38 mouse cellular contexts compared by ENCODE assay signal in genomic region chr6:115897926-115898520, GRCm38 (mm10). TPM values are rescaled to one million over a fixed set of nuclear protein-coding genes. Genes with fewer than 3 reads are reported as not detected.
A peak's percentile ranks its signal among the peaks of the same experiment; 100 is the strongest.
DNase-seq lines count a peak whose midpoint lies in the region; ATAC-seq and TF ChIP-seq lines count a peak whose summit lies in the region.
"Had no signal": no experiment of that assay in that cellular context is flagged by ENCODE, and none has a peak within 500 bp of the region (broad histone marks: within the 10 kb centered on the region; RNA-seq: fewer than 3 reads in every experiment).

No protein-coding gene starts in this region.

- H3K36me3 ChIP-seq in lung, postnatal 0 days (ENCODE audit: insufficient read depth, low read length), result no peaks in the 10 kb centered on the region
- H3K36me3 ChIP-seq in limb, embryonic 10.5 days, result peaks cover 44% of the 10 kb centered on the region
- peaks cover 14% of the 10 kb centered on the region; the same call in 1 of the 2 replicates for H3K36me3 ChIP-seq in forebrain, embryonic 12.5 days (replicated peaks)
- H3K36me3 ChIP-seq in forebrain, embryonic 10.5 days (replicated peaks), result peaks cover 39% of the 10 kb centered on the region
- H3K36me3 ChIP-seq: liver, embryonic 12.5 days had no signal

- H3K27ac ChIP-seq in gastrocnemius, adult 2 months, result peak overlapping the region; percentile 64
- 0 out of 2 replicates have a peak overlapping the region, but pooled peaks have one; percentile 64 for H3K27ac ChIP-seq in lung, postnatal 0 days (ENCODE audit: low read length)
- peak overlapping the region; percentile 18; the same call in 1 of the 2 replicates for H3K27ac ChIP-seq in brown adipose tissue, adult 24 weeks (replicated peaks; ENCODE audit: low read depth, low read length)
- peak overlapping the region; percentile 46 for H3K27ac ChIP-seq in limb, embryonic 10.5 days
- H3K27ac ChIP-seq in forebrain, embryonic 12.5 days, result no peak overlapping the region
- no peak overlapping the region for H3K27ac ChIP-seq in forebrain, embryonic 10.5 days
- H3K27ac ChIP-seq: limb, embryonic 12.5 days; liver, embryonic 12.5 days; neural tube, embryonic 13.5 days had no signal

- H3K27me3 ChIP-seq in lung, postnatal 0 days (replicated peaks; ENCODE audit: insufficient read depth, low read length), result no peaks in the 10 kb centered on the region
- H3K27me3 ChIP-seq in limb, embryonic 10.5 days (ENCODE audit: low read depth, poor library complexity, severe bottlenecking), result no peaks in the 10 kb centered on the region
- H3K27me3 ChIP-seq in forebrain, embryonic 12.5 days, result no peaks in the 10 kb centered on the region
- H3K27me3 ChIP-seq in forebrain, embryonic 10.5 days (ENCODE audit: poor library complexity, severe bottlenecking), result no peaks in the 10 kb centered on the region
- H3K27me3 ChIP-seq: limb, embryonic 12.5 days; liver, embryonic 12.5 days; neural tube, embryonic 13.5 days; Patski had no signal

- TF ChIP-seq EP300 in lung, postnatal 0 days (IDR thresholded peaks at IDR 0.05), result no peak

- H3K4me3 ChIP-seq in gastrocnemius, adult 2 months, result no peak overlapping the region
- H3K4me3 ChIP-seq in lung, postnatal 0 days (ENCODE audit: low read depth, low read length), result no peak overlapping the region
- H3K4me3 ChIP-seq in lung, adult 2 months (replicated peaks; ENCODE audit: extremely low read depth, low read depth, low read length), result no peak overlapping the region
- H3K4me3 ChIP-seq in brown adipose tissue, adult 24 weeks (ENCODE audit: insufficient read depth, low read depth, low read length), result no peak overlapping the region
- H3K4me3 ChIP-seq in limb, embryonic 10.5 days, result no peak overlapping the region
- H3K4me3 ChIP-seq in forebrain, embryonic 12.5 days (replicated peaks), result no peak overlapping the region
- H3K4me3 ChIP-seq in forebrain, embryonic 10.5 days, result no peak overlapping the region
- H3K4me3 ChIP-seq: erythroblast, embryonic 14.5 days; limb, embryonic 12.5 days; liver, embryonic 12.5 days; myocyte; neural tube, embryonic 13.5 days had no signal

- WGBS in lung, postnatal 0 days, result 85% methylated on average over 7 of the region's 7 CpGs
- WGBS in lung, adult 2 months, result 84% methylated on average over 7 of the region's 7 CpGs
- WGBS in limb, embryonic 10.5 days, result 63% methylated on average over 7 of the region's 7 CpGs
- WGBS in forebrain, embryonic 12.5 days, result 83% methylated on average over 7 of the region's 7 CpGs
- 84% methylated on average over 7 of the region's 7 CpGs for WGBS in forebrain, embryonic 10.5 days

- TF ChIP-seq CTCF in gastrocnemius, adult 2 months (IDR thresholded peaks at IDR 0.05), result no peak
- no peak for TF ChIP-seq CTCF in lung, postnatal 0 days (IDR thresholded peaks at IDR 0.05)
- TF ChIP-seq CTCF in lung, adult 2 months (IDR thresholded peaks at IDR 0.05; ENCODE audit: insufficient read depth, low read length), result no peak

- no peaks in the 10 kb centered on the region for H3K4me1 ChIP-seq in lung, postnatal 0 days (ENCODE audit: insufficient read depth, low read depth, low read length)
- peaks cover 8% of the 10 kb centered on the region for H3K4me1 ChIP-seq in lung, adult 2 months (ENCODE audit: control insufficient read depth, insufficient read depth, low read length)
- H3K4me1 ChIP-seq in brown adipose tissue, adult 24 weeks (ENCODE audit: control insufficient read depth, insufficient read depth, insufficient read length, low read length), result peaks cover 23% of the 10 kb centered on the region
- H3K4me1 ChIP-seq in limb, embryonic 10.5 days, result peaks cover 28% of the 10 kb centered on the region
- H3K4me1 ChIP-seq in forebrain, embryonic 12.5 days, result peaks cover 4% of the 10 kb centered on the region; the same call in 1 of the 2 replicates
- H3K4me1 ChIP-seq in forebrain, embryonic 10.5 days, result no peaks in the 10 kb centered on the region
- H3K4me1 ChIP-seq: liver, embryonic 12.5 days had no signal

- TF ChIP-seq POLR2A in lung, adult 2 months (IDR thresholded peaks at IDR 0.05; ENCODE audit: borderline replicate concordance, extremely low read depth, low read depth, low read length), result no peak

- intact Hi-C loops in gastrocnemius, adult 2 months (cut with DNase I), result no loop called here

- no peak for DNase-seq in gastrocnemius, adult 2 months
- DNase-seq in gastrocnemius, adult 18-20 months (ENCODE audit: low spot score), result no peak
- DNase-seq in lung, postnatal 0 days (ENCODE audit: low spot score), result no peak
- DNase-seq in lung, adult 2 months, result no peak
- no peak for DNase-seq in limb, embryonic 10.5 days (ENCODE audit: low spot score)
- no peak for DNase-seq in forebrain, embryonic 10.5 days (ENCODE audit: extremely low spot score, low spot score)
- DNase-seq: adrenal gland, postnatal 10 days; cerebellum, adult 11 months; cerebellum, adult 9-11 months; gastrocnemius, postnatal 14 days; kidney, adult 9 months; kidney, postnatal 14 days; layer of hippocampus, postnatal 36 days; retina, postnatal 1 day; right cerebral cortex, postnatal 25 days; spleen, adult 18-20 months; thymus, postnatal 25 days had no signal

- H3K4me2 ChIP-seq in lung, postnatal 0 days (replicated peaks; ENCODE audit: low read depth, low read length), result no peak overlapping the region
- H3K4me2 ChIP-seq in forebrain, embryonic 12.5 days, result no peak overlapping the region
- H3K4me2 ChIP-seq: limb, embryonic 12.5 days; liver, embryonic 12.5 days; neural tube, embryonic 13.5 days had no signal

- no peaks in the 10 kb centered on the region for H3K9me3 ChIP-seq in lung, postnatal 0 days (ENCODE audit: low read length)
- H3K9me3 ChIP-seq in limb, embryonic 10.5 days (replicated peaks), result no peaks in the 10 kb centered on the region
- H3K9me3 ChIP-seq in forebrain, embryonic 12.5 days, result no peaks in the 10 kb centered on the region
- H3K9me3 ChIP-seq in forebrain, embryonic 10.5 days, result no peaks in the 10 kb centered on the region
- H3K9me3 ChIP-seq: limb, embryonic 12.5 days; liver, embryonic 12.5 days; neural tube, embryonic 13.5 days had no signal

- no peak for ATAC-seq in lung, postnatal 0 days
- ATAC-seq in forebrain, embryonic 12.5 days (ENCODE audit: low FRiP score), result no peak
- ATAC-seq: CD4-positive, CD25-positive, alpha-beta regulatory T cell, adult 4 months; forebrain, embryonic 14.5 days; liver, embryonic 12.5 days; midbrain, embryonic 16.5 days; Patski had no signal

- H3K9ac ChIP-seq in lung, postnatal 0 days (replicated peaks; ENCODE audit: low read depth), result no peak overlapping the region
- H3K9ac ChIP-seq in forebrain, embryonic 12.5 days, result no peak overlapping the region
- H3K9ac ChIP-seq: limb, embryonic 12.5 days; liver, embryonic 12.5 days; neural tube, embryonic 13.5 days had no signal

RNA-seq across cellular contexts. Expression of gene Rho, which starts 33.5 kb away (rescaled TPM):
- total RNA-seq in gastrocnemius, adult 2 months (2021), result under 1 TPM in 1 of 2 experiments, not detected in 1; 0.06 TPM
- under 1 TPM in 1 of 2 experiments, not detected in 1; 0.05 TPM for total RNA-seq in gastrocnemius, adult 18-20 months (2021)
- polyA plus RNA-seq in lung, postnatal 0 days (2015; fragmentation: Nextera tagmentation; extraction: Ambion mirVana), result 0.04 TPM in 1 of 2 replicates, not detected in the other
- polyA plus RNA-seq in lung, adult 2 months (2012; rRNA removed), result 1.0 and 1.3 TPM in 2 replicates
- polyA plus RNA-seq in brown adipose tissue, adult 24 weeks (2012; ENCODE audit: insufficient read depth, insufficient read length, missing spikeins), result not detected in 2 replicates
- polyA plus RNA-seq in limb, embryonic 10.5 days (2016; fragmentation: Nextera tagmentation; extraction: Ambion mirVana), result 0.24 and 0.31 TPM in 2 replicates
- polyA plus RNA-seq in forebrain, embryonic 12.5 days (2016; fragmentation: Nextera tagmentation; extraction: Ambion mirVana), result 0.43 TPM in 1 of 2 replicates, not detected in the other
- polyA plus RNA-seq in forebrain, embryonic 10.5 days (2016; fragmentation: Nextera tagmentation; extraction: Ambion mirVana), result 0.06 and 0.10 TPM in 2 replicates
- total RNA-seq: common myeloid progenitor, adult 5-6 weeks; megakaryocyte-erythroid progenitor cell, adult 5-6 weeks had no signal
- polyA plus RNA-seq: CD4-positive, CD25-positive, alpha-beta regulatory T cell, adult 4 months; erythroblast, embryonic 14.5 days; heart, postnatal 0 days; intestine, embryonic 14.5 days; liver, embryonic 12.5 days had no signal

RNA-seq across cellular contexts. Expression of gene Ift122, which starts 44.8 kb away (rescaled TPM):
- 1 to 10 TPM; 4.9 to 5.1 TPM for total RNA-seq in gastrocnemius, adult 2 months (2021)
- total RNA-seq in gastrocnemius, adult 18-20 months (2021), result 1 to 10 TPM; 3.9 to 4.2 TPM
- polyA plus RNA-seq in lung, postnatal 0 days (2015; fragmentation: Nextera tagmentation; extraction: Ambion mirVana), result 8.3 and 10.4 TPM in 2 replicates
- 12.6 and 13.4 TPM in 2 replicates for polyA plus RNA-seq in lung, adult 2 months (2012; rRNA removed)
- 2.0 and 3.7 TPM in 2 replicates for polyA plus RNA-seq in brown adipose tissue, adult 24 weeks (2012; ENCODE audit: insufficient read depth, insufficient read length, missing spikeins)
- polyA plus RNA-seq in limb, embryonic 10.5 days (2016; fragmentation: Nextera tagmentation; extraction: Ambion mirVana), result 28.0 and 34.2 TPM in 2 replicates
- polyA plus RNA-seq in forebrain, embryonic 12.5 days (2016; fragmentation: Nextera tagmentation; extraction: Ambion mirVana), result 29.9 and 30.5 TPM in 2 replicates
- 31.0 TPM in 2 replicates for polyA plus RNA-seq in forebrain, embryonic 10.5 days (2016; fragmentation: Nextera tagmentation; extraction: Ambion mirVana)

RNA-seq across cellular contexts. Expression of gene Mbd4, which starts 44.9 kb away (rescaled TPM):
- total RNA-seq in gastrocnemius, adult 2 months (2021), result under 1 TPM; 0.75 to 0.77 TPM
- total RNA-seq in gastrocnemius, adult 18-20 months (2021), result under 1 TPM; 0.83 to 0.94 TPM
- 4.5 and 6.7 TPM in 2 replicates for polyA plus RNA-seq in lung, postnatal 0 days (2015; fragmentation: Nextera tagmentation; extraction: Ambion mirVana)
- 1.3 and 2.5 TPM in 2 replicates for polyA plus RNA-seq in lung, adult 2 months (2012; rRNA removed)
- 0.48 and 1.0 TPM in 2 replicates for polyA plus RNA-seq in brown adipose tissue, adult 24 weeks (2012; ENCODE audit: insufficient read depth, insufficient read length, missing spikeins)
- polyA plus RNA-seq in limb, embryonic 10.5 days (2016; fragmentation: Nextera tagmentation; extraction: Ambion mirVana), result 35.3 and 37.8 TPM in 2 replicates
- polyA plus RNA-seq in forebrain, embryonic 12.5 days (2016; fragmentation: Nextera tagmentation; extraction: Ambion mirVana), result 28.7 TPM in 2 replicates
- polyA plus RNA-seq in forebrain, embryonic 10.5 days (2016; fragmentation: Nextera tagmentation; extraction: Ambion mirVana), result 36.2 and 39.2 TPM in 2 replicates

RNA-seq across cellular contexts. Expression of gene H1foo, which starts 46.7 kb away (rescaled TPM):
- not detected for total RNA-seq in gastrocnemius, adult 2 months (2021)
- not detected for total RNA-seq in gastrocnemius, adult 18-20 months (2021)
- polyA plus RNA-seq in lung, postnatal 0 days (2015; fragmentation: Nextera tagmentation; extraction: Ambion mirVana), result not detected in 2 replicates
- not detected in 2 replicates for polyA plus RNA-seq in lung, adult 2 months (2012; rRNA removed)
- polyA plus RNA-seq in brown adipose tissue, adult 24 weeks (2012; ENCODE audit: insufficient read depth, insufficient read length, missing spikeins), result not detected in 2 replicates
- not detected in 2 replicates for polyA plus RNA-seq in limb, embryonic 10.5 days (2016; fragmentation: Nextera tagmentation; extraction: Ambion mirVana)
- not detected in 2 replicates for polyA plus RNA-seq in forebrain, embryonic 12.5 days (2016; fragmentation: Nextera tagmentation; extraction: Ambion mirVana)
- polyA plus RNA-seq in forebrain, embryonic 10.5 days (2016; fragmentation: Nextera tagmentation; extraction: Ambion mirVana), result not detected in 2 replicates
- total RNA-seq: adrenal gland, postnatal 10 days; common myeloid progenitor, adult 5-6 weeks; ES-E14; gastrocnemius, postnatal 14 days; layer of hippocampus, adult 8-10 months; layer of hippocampus, postnatal 36 days; left cerebral cortex, postnatal 10 days; megakaryocyte-erythroid progenitor cell, adult 5-6 weeks had no signal
- polyA plus RNA-seq: brain, embryonic 14.5 days; CD4-positive, CD25-positive, alpha-beta regulatory T cell, adult 4 months; erythroblast, embryonic 14.5 days; forebrain, embryonic 14.5 days; heart, postnatal 0 days; hindbrain, embryonic 11.5 days; intestine, embryonic 14.5 days; limb, embryonic 12.5 days; liver, embryonic 12.5 days; midbrain, embryonic 16.5 days; myocyte; neural tube, embryonic 13.5 days; Patski; stomach, embryonic 14.5 days had no signal

RNA-seq across cellular contexts. Expression of gene Efcab12, which starts 59.8 kb away (rescaled TPM):
- total RNA-seq in gastrocnemius, adult 2 months (2021), result not detected
- under 1 TPM in 1 of 2 experiments, not detected in 1; 0.14 TPM for total RNA-seq in gastrocnemius, adult 18-20 months (2021)
- polyA plus RNA-seq in lung, postnatal 0 days (2015; fragmentation: Nextera tagmentation; extraction: Ambion mirVana), result 1.5 and 2.0 TPM in 2 replicates
- 1.7 and 2.0 TPM in 2 replicates for polyA plus RNA-seq in lung, adult 2 months (2012; rRNA removed)
- 0.46 TPM in 1 of 2 replicates, not detected in the other for polyA plus RNA-seq in brown adipose tissue, adult 24 weeks (2012; ENCODE audit: insufficient read depth, insufficient read length, missing spikeins)
- polyA plus RNA-seq in limb, embryonic 10.5 days (2016; fragmentation: Nextera tagmentation; extraction: Ambion mirVana), result 0.49 and 0.66 TPM in 2 replicates
- polyA plus RNA-seq in forebrain, embryonic 12.5 days (2016; fragmentation: Nextera tagmentation; extraction: Ambion mirVana), result 1.7 and 2.3 TPM in 2 replicates
- polyA plus RNA-seq in forebrain, embryonic 10.5 days (2016; fragmentation: Nextera tagmentation; extraction: Ambion mirVana), result 1.7 and 1.9 TPM in 2 replicates
- polyA plus RNA-seq: erythroblast, embryonic 14.5 days; myocyte had no signal

Comparison
In these comparisons a context has a peak if more than half of its experiments do, and no peak if none do; other contexts are left out.
1. H3K27ac ChIP-seq: peak in gastrocnemius, adult 2 months (single experiment), lung, postnatal 0 days (single experiment), brown adipose tissue, adult 24 weeks (single experiment) and limb, embryonic 10.5 days (single experiment); none in forebrain, embryonic 12.5 days (single experiment) and forebrain, embryonic 10.5 days (single experiment).